ENCODE assay signal across 12 mouse cellular contexts in genomic region chr3:137367826-137368325, GRCm38 (mm10). TPM values are rescaled to one million over a fixed set of nuclear protein-coding genes. Genes with fewer than 3 reads are reported as not detected.
DNase-seq lines count a peak whose midpoint lies in the region; ATAC-seq and TF ChIP-seq lines count a peak whose summit lies in the region.
"Had no signal": no experiment of that assay in that cellular context is flagged by ENCODE, and none has a peak within 500 bp of the region (broad histone marks: within the 10 kb centered on the region; RNA-seq: fewer than 3 reads in every experiment).

No protein-coding gene starts in this region.

- 39% methylated on average over 3 of the region's 3 CpGs for WGBS in forebrain, embryonic 15.5 days
- 74% methylated on average over 3 of the region's 3 CpGs for WGBS in forebrain, embryonic 11.5 days

- no peaks in the 10 kb centered on the region for H3K27me3 ChIP-seq in forebrain, embryonic 15.5 days
- H3K27me3 ChIP-seq in forebrain, embryonic 11.5 days (ENCODE audit: control insufficient read depth, insufficient read depth, low read length) = no peaks in the 10 kb centered on the region
- H3K27me3 ChIP-seq: lung, embryonic 15.5 days had no signal

- H3K9me3 ChIP-seq in forebrain, embryonic 15.5 days = no peaks in the 10 kb centered on the region
- H3K9me3 ChIP-seq in forebrain, embryonic 11.5 days (ENCODE audit: control insufficient read depth, low read length) = no peaks in the 10 kb centered on the region
- H3K9me3 ChIP-seq: lung, embryonic 15.5 days had no signal

- no peak overlapping the region for H3K4me2 ChIP-seq in forebrain, embryonic 15.5 days (replicated peaks)
- no peak overlapping the region for H3K4me2 ChIP-seq in forebrain, embryonic 11.5 days (ENCODE audit: low read depth, low read length, severe bottlenecking)
- H3K4me2 ChIP-seq: lung, embryonic 15.5 days had no signal

- no peak for DNase-seq in forebrain, embryonic 11.5 days (ENCODE audit: low spot score)
- peak; percentile 9 for DNase-seq in A20 (ENCODE audit: low read depth, low spot score)
- peak; percentile 99 for DNase-seq in cerebellum, adult 9-10 months
- peak; percentile 8 to 42 for DNase-seq in layer of hippocampus, adult 2 months (ENCODE audit: low spot score in 2 of 2)
- no peak for DNase-seq in thymus, postnatal 0 days (ENCODE audit: low spot score)
- DNase-seq in heart, adult 9 months (ENCODE audit: low spot score in 2 of 2) = no peak
- no peak for DNase-seq in MN1 (ENCODE audit: low spot score)
- DNase-seq: gastrocnemius, postnatal 10 days; heart, postnatal 14 days had no signal

- H3K4me1 ChIP-seq in forebrain, embryonic 15.5 days = peaks cover 9% of the 10 kb centered on the region; the same call in 1 of the 2 replicates
- H3K4me1 ChIP-seq in forebrain, embryonic 11.5 days (replicated peaks; ENCODE audit: control insufficient read depth, insufficient read depth, low read length) = no peaks in the 10 kb centered on the region
- H3K4me1 ChIP-seq: lung, embryonic 15.5 days had no signal

- no peaks in the 10 kb centered on the region for H3K36me3 ChIP-seq in forebrain, embryonic 15.5 days
- H3K36me3 ChIP-seq in forebrain, embryonic 11.5 days (ENCODE audit: control insufficient read depth, insufficient read depth, low read length) = no peaks in the 10 kb centered on the region
- H3K36me3 ChIP-seq: lung, embryonic 15.5 days had no signal

- H3K9ac ChIP-seq in forebrain, embryonic 15.5 days (replicated peaks) = no peak overlapping the region
- H3K9ac ChIP-seq in forebrain, embryonic 11.5 days (ENCODE audit: low read length) = no peak overlapping the region
- H3K9ac ChIP-seq: lung, embryonic 15.5 days had no signal

- ATAC-seq in forebrain, embryonic 15.5 days (replicated peaks) = peak; percentile 83
- no peak for ATAC-seq in forebrain, embryonic 11.5 days (replicated peaks; ENCODE audit: low FRiP score)

- 0 out of 2 replicates have a peak overlapping the region, but pooled peaks have one; percentile 42 for H3K27ac ChIP-seq in forebrain, embryonic 15.5 days (replicated peaks)
- no peak overlapping the region for H3K27ac ChIP-seq in forebrain, embryonic 11.5 days (ENCODE audit: low read depth, low read length)
- H3K27ac ChIP-seq in layer of hippocampus, adult 2 months = peak overlapping the region; percentile 67
- H3K27ac ChIP-seq: kidney, postnatal 0 days; lung, embryonic 15.5 days had no signal

- no peak overlapping the region for H3K4me3 ChIP-seq in forebrain, embryonic 15.5 days
- H3K4me3 ChIP-seq in forebrain, embryonic 11.5 days (ENCODE audit: low read depth, low read length) = no peak overlapping the region
- H3K4me3 ChIP-seq in layer of hippocampus, adult 2 months = no peak overlapping the region
- H3K4me3 ChIP-seq: lung, embryonic 15.5 days had no signal

- TF ChIP-seq CTCF in layer of hippocampus, adult 2 months (conservative IDR thresholded peaks at IDR 0.05) = no peak

RNA-seq across cellular contexts. Expression of gene Emcn, which starts 27.0 kb away (rescaled TPM):
- 8.0 and 9.0 TPM in 2 replicates for polyA plus RNA-seq in forebrain, embryonic 15.5 days (2015; fragmentation: Nextera tagmentation; extraction: Ambion mirVana)
- 19.7 and 23.1 TPM in 2 replicates for polyA plus RNA-seq in forebrain, embryonic 11.5 days (2014; fragmentation: Nextera tagmentation; extraction: Ambion mirVana)
- total RNA-seq in layer of hippocampus, adult 2 months (2021) = 1 to 10 TPM; 5.9 to 6.1 TPM
- 7.0 and 8.1 TPM in 2 replicates for polyA plus RNA-seq in thymus, postnatal 0 days (2015; fragmentation: Nextera tagmentation; extraction: Ambion mirVana)

Comparison
In these comparisons a context has a peak if more than half of its experiments do, and no peak if none do; other contexts are left out.
1. DNase-seq: peak in A20 (single experiment), cerebellum, adult 9-10 months (single experiment) and layer of hippocampus, adult 2 months (2 of 2); none in forebrain, embryonic 11.5 days (single experiment), thymus, postnatal 0 days (single experiment), heart, adult 9 months (0 of 2) and MN1 (single experiment).